Mouse (Mus musculus) CH12.LX (cell line): ENCODE measurements around the gene Mpp2. TPM values are rescaled to one million over a fixed set of nuclear protein-coding genes. Genes with fewer than 3 reads are reported as not detected.

Experiments used
- DNase-seq: peaks from one replicate; pipeline ENCODE4 v3.0.0-alpha.2; 2013; ENCODE audit errors: extremely low read depth
- H3K27ac ChIP-seq: 2 replicates; pipeline ENCODE4 v1.5.1; 2012; ENCODE audit warnings: low read depth, mild to moderate bottlenecking, control low read depth, moderate library complexity; ENCODE audit not compliant: insufficient read depth
- H3K27me3 ChIP-seq: replicated peaks from 2 replicates; pipeline ENCODE3; 2012; ENCODE audit warnings: inconsistent platforms
- H3K36me3 ChIP-seq, 2 experiments: replicated peaks in 1 of 2; 2 replicates each; pipeline versions ENCODE3 to v1.6.1; 2012; ENCODE audit warnings: inconsistent platforms in 1 of 2, low read length in 1 of 2, mild to moderate bottlenecking in 1 of 2, mixed read lengths in 1 of 2, moderate library complexity in 1 of 2; ENCODE audit not compliant: control insufficient read depth in 1 of 2, insufficient read depth in 1 of 2
- H3K4me1 ChIP-seq, 2 experiments: 2 replicates each; pipeline ENCODE4 v1.6.1; 2012; ENCODE audit warnings: inconsistent platforms in 1 of 2, moderate library complexity in 1 of 2; ENCODE audit not compliant: insufficient read depth in 2 of 2, control insufficient read depth in 1 of 2
- H3K4me2 ChIP-seq: 2 replicates; pipeline ENCODE4 v1.6.1; 2012; ENCODE audit warnings: low read depth, mild to moderate bottlenecking, control low read depth; ENCODE audit not compliant: poor library complexity, insufficient read depth, severe bottlenecking
- H3K4me3 ChIP-seq, 3 experiments: fragments of 150-350 bp in 1 of 3; sonication (generic) in 1 of 3; replicated peaks in 1 of 3; 2 replicates each; pipeline versions ENCODE3 to v1.5.1; 2011 to 2012; ENCODE audit warnings: low read depth in 2 of 3, low read length in 2 of 3, mild to moderate bottlenecking in 2 of 3, moderate library complexity in 2 of 3, control low read depth in 1 of 3, improper control_type of control experiment in 1 of 3, inconsistent platforms in 1 of 3, mixed read lengths in 1 of 3; ENCODE audit not compliant: poor library complexity in 1 of 3
- H3K79me2 ChIP-seq: replicated peaks from 2 replicates; pipeline ENCODE4 v1.6.1; 2012; ENCODE audit warnings: mild to moderate bottlenecking, moderate library complexity; ENCODE audit not compliant: control insufficient read depth, poor library complexity, insufficient read depth, severe bottlenecking; ENCODE audit errors: extremely low read depth
- H3K9ac ChIP-seq: 2 replicates; pipeline ENCODE4 v1.6.1; 2012; ENCODE audit warnings: low read depth, mild to moderate bottlenecking, control low read depth, moderate library complexity; ENCODE audit not compliant: insufficient read depth
- H3K9me3 ChIP-seq: replicated peaks from 2 replicates; pipeline ENCODE3; 2012; ENCODE audit warnings: low read length, inconsistent platforms, mixed read lengths
- CHD2 ChIP-seq: IDR thresholded peaks from 2 replicates; pipeline ENCODE4 v1.6.1; 2011; ENCODE audit warnings: low read length, improper control_type of control experiment
- JUN ChIP-seq: IDR thresholded peaks from 2 replicates; pipeline ENCODE4 v1.6.1; 2011; ENCODE audit warnings: low read depth, mild to moderate bottlenecking, low read length, improper control_type of control experiment, moderate library complexity; ENCODE audit not compliant: insufficient read depth
- MAFK ChIP-seq: IDR thresholded peaks from 2 replicates; pipeline ENCODE4 v1.6.1; 2011; ENCODE audit warnings: low read length, improper control_type of control experiment; ENCODE audit not compliant: insufficient replicate concordance
- MYC ChIP-seq: IDR thresholded peaks from 2 replicates; pipeline ENCODE4 v1.6.1; 2011; ENCODE audit warnings: low read depth, mild to moderate bottlenecking, improper control_type of control experiment, low read length
- POLR2A ChIP-seq: IDR thresholded peaks from 2 replicates; pipeline ENCODE4 v1.6.1; 2011; ENCODE audit warnings: low read depth, mild to moderate bottlenecking, improper control_type of control experiment, low read length
- RCOR1 ChIP-seq: conservative IDR thresholded peaks from 2 replicates; pipeline ENCODE4 v1.6.1; 2012; ENCODE audit warnings: low read depth, mild to moderate bottlenecking, inconsistent platforms, low read length, improper control_type of control experiment
- TCF12 ChIP-seq: IDR thresholded peaks from 2 replicates; pipeline ENCODE4 v1.6.1; 2014; ENCODE audit warnings: low read depth, mild to moderate bottlenecking, inconsistent platforms, low read length, improper control_type of control experiment
- ZKSCAN1 ChIP-seq: IDR thresholded peaks from 2 replicates; pipeline ENCODE4 v1.6.1; 2012; ENCODE audit warnings: low read depth, inconsistent platforms, low read length, improper control_type of control experiment, borderline replicate concordance
- ZNF384 ChIP-seq: IDR thresholded peaks from 2 replicates; pipeline ENCODE4 v1.6.1; 2012; ENCODE audit warnings: low read depth, low read length, improper control_type of control experiment, inconsistent platforms
- dilution Hi-C: fragments of 300-500 bp; cut with MboI; formaldehyde crosslinking; loops from 2 replicates; pipeline ENCODE4 v1.14.3; 2020; ENCODE audit warnings: low sequenced_read_pairs; ENCODE audit not compliant: extremely low pct_unique_long_range_greater_than_20kb, extremely low pct_ligation_motif_present
- in situ Hi-C: fragments of 300-500 bp; cut with MboI; formaldehyde crosslinking; loops from 3 replicates; pipeline ENCODE4 v1.14.3; 2019; ENCODE audit warnings: low sequenced_read_pairs, low pct_ligation_motif_present, low pct_unique_long_range_greater_than_20kb, mixed read lengths
- polyA plus RNA-seq: library from polyadenylated mRNA; unstranded; fragments of >175 nt; gene quantifications from 2 replicates; pipeline ENCODE4 v1.2.1, GENCODE M21; 2012; ENCODE audit warnings: low read depth; ENCODE audit not compliant: insufficient read length
- total RNA-seq, 2 experiments: library from RNA; depleted of rRNA; stranded (reverse); fragments of 300-350 nt in 1 of 2; fragments of >200 nt in 1 of 2; gene quantifications; 2 replicates each; pipeline ENCODE4 v1.2.3; 2012 to 2014

Gene Mpp2
- total and polyA plus RNA-seq, 3 experiments, result 0.35 to 3.1 (median 0.83) TPM

DNA sequence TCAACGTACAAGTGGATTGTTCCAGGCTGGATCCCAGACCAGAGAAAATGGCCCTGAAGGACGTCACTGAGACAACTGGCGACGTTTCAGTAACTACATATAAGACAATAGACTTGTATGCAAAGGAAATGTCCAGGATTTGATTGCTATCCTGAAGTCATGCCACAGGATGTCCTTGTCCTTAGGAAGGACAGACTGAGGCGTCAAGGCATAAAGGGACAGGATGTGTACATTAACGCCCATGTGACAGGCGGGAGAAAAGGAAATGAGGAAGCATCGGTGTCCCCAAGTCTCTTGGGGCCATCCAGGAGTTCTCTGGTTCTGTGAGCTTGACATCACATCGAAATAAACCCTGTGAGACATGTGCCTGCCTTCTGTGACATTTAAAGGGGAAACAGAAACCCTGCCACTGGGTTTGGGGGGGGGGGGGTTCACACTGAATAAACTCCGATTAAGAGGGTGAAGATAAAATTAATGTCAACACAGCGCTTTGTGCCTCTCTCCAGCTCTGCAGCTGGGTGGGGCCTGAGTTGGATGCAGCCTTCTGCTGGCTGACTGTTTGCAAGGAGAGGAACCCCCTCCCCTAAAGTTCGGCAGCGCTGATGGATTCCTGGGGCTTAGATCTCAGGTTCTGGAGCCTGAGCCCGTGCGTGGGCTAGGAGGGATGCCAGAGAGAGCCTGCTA is 79.2 kb downstream of the Mpp2 start (continued):
- TF ChIP-seq TCF12, result no peak

DNA sequence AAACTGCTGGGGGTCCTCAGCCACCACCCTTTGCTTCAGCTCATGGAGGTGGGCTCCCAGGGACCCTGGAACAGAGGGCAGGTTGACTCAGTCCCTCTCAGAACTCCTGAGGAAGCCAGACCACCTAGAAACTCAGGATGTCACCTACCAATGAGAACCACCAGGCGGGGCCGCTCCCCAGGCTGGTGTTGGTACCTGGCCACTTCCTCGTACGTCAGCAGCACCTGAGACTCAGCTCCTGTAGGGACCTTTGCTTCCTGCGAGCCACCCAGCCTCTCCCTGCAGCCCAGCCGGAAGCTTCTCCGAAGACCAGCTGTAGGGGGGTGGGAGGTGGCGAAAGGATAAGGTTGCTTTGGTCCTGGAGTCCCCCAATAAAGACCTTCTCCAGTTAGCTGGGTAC is 79.9 kb downstream of the Mpp2 start:
- Histone ChIP-seq H3K4me1 (peaks cover 0 to 9% of the 10 kb centered on the region in 2 experiments; a peak in 2 of 4 replicates), H3K27me3 (peaks cover 87% of the 10 kb centered on the region), H3K79me2 (no peaks in the 10 kb centered on the region), H3K9ac (no peak overlapping the region), H3K36me3 (no peaks in the 10 kb centered on the region), H3K9me3 (peaks cover 3% of the 10 kb centered on the region), H3K4me3 (no peak overlapping the region), H3K27ac (no peak overlapping the region), H3K4me2 (no peak overlapping the region)
- in situ Hi-C loops (no loop called here), dilution Hi-C loops (no loop called here)
- no peak for DNase-seq
- no peak for TF ChIP-seq MAFK
- no peak for TF ChIP-seq CHD2
- TF ChIP-seq JUN, result no peak
- no peak for TF ChIP-seq POLR2A
- no peak for TF ChIP-seq RCOR1
- no peak for TF ChIP-seq ZKSCAN1
- no peak for TF ChIP-seq ZNF384
- no peak for TF ChIP-seq MYC

Other genes starting within 250 kb of the Mpp2 start
- gene Meox1, start 194.1 kb downstream of the Mpp2 start, total RNA-seq (2012; rRNA removed), result not detected in 2 replicates
- not detected in 2 replicates for gene Meox1, start 194.1 kb downstream of the Mpp2 start, total RNA-seq (2014; rRNA removed)
- gene Meox1, start 194.1 kb downstream of the Mpp2 start, polyA plus RNA-seq, result not detected in 2 replicates
- not detected in 2 replicates for gene Sost, start 121.5 kb downstream of the Mpp2 start, total RNA-seq (2012; rRNA removed)
- not detected in 2 replicates for gene Sost, start 121.5 kb downstream of the Mpp2 start, total RNA-seq (2014; rRNA removed)
- not detected in 2 replicates for gene Sost, start 121.5 kb downstream of the Mpp2 start, polyA plus RNA-seq
- not detected in 2 replicates for gene Cfap97d1, start 104.2 kb downstream of the Mpp2 start, total RNA-seq (2012; rRNA removed)
- not detected in 2 replicates for gene Cfap97d1, start 104.2 kb downstream of the Mpp2 start, total RNA-seq (2014; rRNA removed)
- gene Cfap97d1, start 104.2 kb downstream of the Mpp2 start, polyA plus RNA-seq, result not detected in 2 replicates
- gene Dusp3, start 101.5 kb downstream of the Mpp2 start, total RNA-seq (2012; rRNA removed), result 17.9 and 20.8 TPM in 2 replicates
- gene Dusp3, start 101.5 kb downstream of the Mpp2 start, total RNA-seq (2014; rRNA removed), result 5.6 and 7.5 TPM in 2 replicates
- 19.2 and 23.6 TPM in 2 replicates for gene Dusp3, start 101.5 kb downstream of the Mpp2 start, polyA plus RNA-seq
- gene Mpp3, start 60.1 kb downstream of the Mpp2 start, total RNA-seq (2012; rRNA removed), result 3.8 and 4.6 TPM in 2 replicates
- gene Mpp3, start 60.1 kb downstream of the Mpp2 start, total RNA-seq (2014; rRNA removed), result 0.12 and 0.15 TPM in 2 replicates
- gene Mpp3, start 60.1 kb downstream of the Mpp2 start, polyA plus RNA-seq, result 0.30 and 0.31 TPM in 2 replicates
- gene Cd300lg, start 47.0 kb downstream of the Mpp2 start, total RNA-seq (2012; rRNA removed), result not detected in 2 replicates
- gene Cd300lg, start 47.0 kb downstream of the Mpp2 start, total RNA-seq (2014; rRNA removed), result not detected in 2 replicates
- gene Cd300lg, start 47.0 kb downstream of the Mpp2 start, polyA plus RNA-seq, result not detected in 2 replicates
- gene Ppy, start 12.8 kb upstream of the Mpp2 start, total RNA-seq (2012; rRNA removed), result not detected in 2 replicates
- not detected in 2 replicates for gene Ppy, start 12.8 kb upstream of the Mpp2 start, total RNA-seq (2014; rRNA removed)
- gene Ppy, start 12.8 kb upstream of the Mpp2 start, polyA plus RNA-seq, result not detected in 2 replicates
- not detected in 2 replicates for gene Pyy, start 19.3 kb upstream of the Mpp2 start, total RNA-seq (2012; rRNA removed)
- gene Pyy, start 19.3 kb upstream of the Mpp2 start, total RNA-seq (2014; rRNA removed), result not detected in 2 replicates
- not detected in 2 replicates for gene Pyy, start 19.3 kb upstream of the Mpp2 start, polyA plus RNA-seq
- not detected in 2 replicates for gene Nags, start 57.0 kb upstream of the Mpp2 start, total RNA-seq (2012; rRNA removed)
- gene Nags, start 57.0 kb upstream of the Mpp2 start, total RNA-seq (2014; rRNA removed), result not detected in 2 replicates
- gene Nags, start 57.0 kb upstream of the Mpp2 start, polyA plus RNA-seq, result not detected in 2 replicates
- 56.7 and 63.1 TPM in 2 replicates for gene Tmem101, start 67.9 kb upstream of the Mpp2 start, total RNA-seq (2012; rRNA removed)
- 36.1 and 38.5 TPM in 2 replicates for gene Tmem101, start 67.9 kb upstream of the Mpp2 start, total RNA-seq (2014; rRNA removed)
- gene Tmem101, start 67.9 kb upstream of the Mpp2 start, polyA plus RNA-seq, result 29.7 and 35.4 TPM in 2 replicates
- 66.9 and 78.7 TPM in 2 replicates for gene Lsm12, start 96.8 kb upstream of the Mpp2 start, total RNA-seq (2012; rRNA removed)
- 70.0 and 78.9 TPM in 2 replicates for gene Lsm12, start 96.8 kb upstream of the Mpp2 start, total RNA-seq (2014; rRNA removed)
- 164 and 185 TPM in 2 replicates for gene Lsm12, start 96.8 kb upstream of the Mpp2 start, polyA plus RNA-seq
- gene G6pc3, start 101.1 kb upstream of the Mpp2 start, total RNA-seq (2012; rRNA removed), result 31.9 and 34.7 TPM in 2 replicates
- gene G6pc3, start 101.1 kb upstream of the Mpp2 start, total RNA-seq (2014; rRNA removed), result 26.3 and 31.3 TPM in 2 replicates
- 65.6 and 72.3 TPM in 2 replicates for gene G6pc3, start 101.1 kb upstream of the Mpp2 start, polyA plus RNA-seq
- 49.6 and 49.9 TPM in 2 replicates for gene Hdac5, start 141.7 kb upstream of the Mpp2 start, total RNA-seq (2012; rRNA removed)
- gene Hdac5, start 141.7 kb upstream of the Mpp2 start, total RNA-seq (2014; rRNA removed), result 23.3 and 24.9 TPM in 2 replicates
- 46.4 and 53.9 TPM in 2 replicates for gene Hdac5, start 141.7 kb upstream of the Mpp2 start, polyA plus RNA-seq
- gene BC030867, start 160.4 kb upstream of the Mpp2 start, total RNA-seq (2012; rRNA removed), result 25.6 and 26.2 TPM in 2 replicates
- 9.7 and 11.4 TPM in 2 replicates for gene BC030867, start 160.4 kb upstream of the Mpp2 start, total RNA-seq (2014; rRNA removed)
- 34.0 and 35.2 TPM in 2 replicates for gene BC030867, start 160.4 kb upstream of the Mpp2 start, polyA plus RNA-seq
- 0.04 TPM in 1 of 2 replicates, not detected in the other for gene Asb16, start 180.2 kb upstream of the Mpp2 start, total RNA-seq (2012; rRNA removed)
- gene Asb16, start 180.2 kb upstream of the Mpp2 start, total RNA-seq (2014; rRNA removed), result not detected in 2 replicates
- not detected in 2 replicates for gene Asb16, start 180.2 kb upstream of the Mpp2 start, polyA plus RNA-seq
- gene Tmub2, start 196.4 kb upstream of the Mpp2 start, total RNA-seq (2012; rRNA removed), result 27.8 and 31.0 TPM in 2 replicates
- 24.8 and 27.0 TPM in 2 replicates for gene Tmub2, start 196.4 kb upstream of the Mpp2 start, total RNA-seq (2014; rRNA removed)
- gene Tmub2, start 196.4 kb upstream of the Mpp2 start, polyA plus RNA-seq, result 32.4 and 32.9 TPM in 2 replicates
- 46.6 and 51.3 TPM in 2 replicates for gene Atxn7l3, start 208.1 kb upstream of the Mpp2 start, total RNA-seq (2012; rRNA removed)
- 38.3 and 40.7 TPM in 2 replicates for gene Atxn7l3, start 208.1 kb upstream of the Mpp2 start, total RNA-seq (2014; rRNA removed)
- 52.0 and 59.0 TPM in 2 replicates for gene Atxn7l3, start 208.1 kb upstream of the Mpp2 start, polyA plus RNA-seq
- gene Ubtf, start 231.2 kb upstream of the Mpp2 start, total RNA-seq (2012; rRNA removed), result 126 and 142 TPM in 2 replicates
- 89.9 and 99.8 TPM in 2 replicates for gene Ubtf, start 231.2 kb upstream of the Mpp2 start, total RNA-seq (2014; rRNA removed)
- gene Ubtf, start 231.2 kb upstream of the Mpp2 start, polyA plus RNA-seq, result 124 and 149 TPM in 2 replicates